Mouse (Mus musculus) neural tube, embryonic 15.5 days (tissue): ENCODE measurements around the gene Mrpl30. TPM values are rescaled to one million over a fixed set of nuclear protein-coding genes. Genes with fewer than 3 reads are reported as not detected.
A peak's percentile ranks its signal among the peaks of the same experiment; 100 is the strongest.

Experiments
- ATAC-seq: fragments of 200-750 bp; cut with Nextera tagmentation; 2 replicates; pipeline ENCODE4 v1.8.0; 2017; ENCODE audit warnings: mild to moderate bottlenecking, moderate TSS enrichment, moderate library complexity; ENCODE audit not compliant: low FRiP score
- H3K27ac ChIP-seq: fragments of 300-500 bp; sonication (generic); replicated peaks from 2 replicates; pipeline ENCODE4 v1.5.1; 2015; ENCODE audit warnings: mild to moderate bottlenecking, inconsistent platforms
- H3K27me3 ChIP-seq: fragments of 300-500 bp; sonication (generic); replicated peaks from 2 replicates; pipeline ENCODE4 v1.6.1; 2015; ENCODE audit warnings: inconsistent platforms
- H3K36me3 ChIP-seq: fragments of 300-500 bp; sonication (generic); 2 replicates; pipeline ENCODE4 v1.6.1; 2015; ENCODE audit warnings: inconsistent platforms
- H3K4me1 ChIP-seq: fragments of 300-500 bp; sonication (generic); 2 replicates; pipeline ENCODE4 v1.6.1; 2015; ENCODE audit warnings: inconsistent platforms
- H3K4me2 ChIP-seq: fragments of 300-500 bp; sonication (generic); 2 replicates; pipeline ENCODE4 v1.6.1; 2015; ENCODE audit warnings: inconsistent platforms, mild to moderate bottlenecking, moderate library complexity
- H3K4me3 ChIP-seq: fragments of 300-500 bp; sonication (generic); replicated peaks from 2 replicates; pipeline ENCODE4 v1.5.1; 2015; ENCODE audit warnings: mild to moderate bottlenecking, inconsistent platforms
- H3K9ac ChIP-seq: fragments of 300-500 bp; sonication (generic); replicated peaks from 2 replicates; pipeline ENCODE4 v1.6.1; 2015; ENCODE audit warnings: mild to moderate bottlenecking, inconsistent platforms
- H3K9me3 ChIP-seq: fragments of 300-500 bp; sonication (generic); replicated peaks from 2 replicates; pipeline ENCODE4 v1.6.1; 2016; ENCODE audit warnings: inconsistent platforms
- WGBS: fragments of 180-500 bp; shearing (Covaris S2); methylation state at CpG from one replicate; pipeline ENCODE4 v1.1.7; 2015; ENCODE audit warnings: mixed read lengths; 5-methylcytosine and 5-hydroxymethylcytosine counted together
- polyA plus RNA-seq: library from polyadenylated mRNA; unstranded; fragments of >200 nt; fragmentation: Nextera tagmentation; extraction: Ambion mirVana; gene quantifications from 2 replicates; pipeline ENCODE4 v1.2.1, GENCODE M21; 2015

Mrpl30 gene
- 244 and 277 TPM in 2 replicates for polyA plus RNA-seq

DNA sequence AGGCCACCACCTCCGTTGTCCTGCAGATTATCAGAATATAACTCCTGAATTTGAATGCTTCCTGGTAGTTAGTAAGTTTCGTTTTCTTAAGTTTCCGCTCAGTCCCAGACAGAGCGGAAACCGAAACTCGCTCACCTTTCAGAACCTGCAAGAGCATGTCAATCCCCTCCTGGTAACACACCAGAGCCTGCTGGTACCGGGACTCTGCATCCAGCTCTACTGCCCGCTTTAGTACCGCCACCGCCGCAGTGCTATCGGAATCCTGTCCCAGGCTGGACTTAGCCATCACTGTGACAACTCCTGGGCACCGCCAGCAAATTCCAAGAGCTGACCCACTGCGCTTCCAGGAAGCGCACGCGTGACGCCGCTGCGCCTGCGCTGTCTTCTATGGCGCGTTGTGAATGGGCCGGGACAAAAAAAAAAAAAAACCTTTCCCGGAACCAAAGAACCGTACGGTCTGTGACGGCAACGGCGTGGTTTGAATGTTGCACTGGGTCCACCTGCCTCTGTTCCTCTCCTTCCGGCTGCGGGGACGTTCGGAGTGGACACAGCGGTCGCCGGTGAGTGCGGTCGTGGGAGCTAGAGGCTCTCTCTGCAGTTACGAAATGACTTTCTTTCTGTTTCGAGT, at the start of gene Mrpl30, which contains the start of gene Mitd1:
Gene Mrpl30, plus strand, starts transcription at position 453 of the 628 bp plus-strand sequence.
Gene Mitd1, minus strand, starts transcription at position 387 of the 628 bp plus-strand sequence.
- Histone ChIP-seq H3K36me3 (peaks cover 13% of the 10 kb centered on the region), H3K9me3 (no peaks in the 10 kb centered on the region), H3K9ac (peak within 1 kb of the TSS; percentile 62), H3K27ac (peak within 1 kb of the TSS; percentile 81), H3K4me2 (peak within 1 kb of the TSS; percentile 78), H3K4me3 (peak within 1 kb of the TSS; percentile 76), H3K27me3 (no peaks in the 10 kb centered on the region), H3K4me1 (peaks cover 25% of the 10 kb centered on the region)
- ATAC-seq, result peak; percentile 92
- under 1% methylated on average over 41 of the region's 41 CpGs for WGBS

DNA sequence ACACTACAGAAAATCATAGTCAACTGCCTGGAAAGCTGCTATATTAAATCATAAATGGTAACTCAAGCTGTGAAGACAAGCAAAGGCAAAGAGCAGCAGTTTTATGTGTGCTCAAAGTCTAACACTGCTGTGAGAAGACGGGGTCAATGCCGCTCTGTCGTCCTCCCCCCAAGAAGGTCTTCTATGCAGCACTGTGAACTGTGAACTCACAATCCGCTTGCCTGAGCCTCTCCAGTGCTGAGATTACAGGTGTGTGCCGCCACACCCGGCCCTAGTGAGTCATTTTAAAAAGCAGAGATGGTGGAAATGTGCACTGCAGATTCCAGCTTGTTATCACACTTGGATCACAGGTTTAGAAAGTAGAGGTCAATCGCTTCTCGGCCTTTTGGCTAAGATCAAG, 43.4 kb upstream of the Mrpl30 start:
- Histone ChIP-seq H3K4me3 (no peak overlapping the region), H3K27ac (no peak overlapping the region), H3K27me3 (no peaks in the 10 kb centered on the region), H3K4me1 (no peaks in the 10 kb centered on the region), H3K4me2 (no peak overlapping the region), H3K9me3 (no peaks in the 10 kb centered on the region), H3K9ac (no peak overlapping the region), H3K36me3 (no peaks in the 10 kb centered on the region)
- 87% methylated on average over 8 of the region's 8 CpGs for whole genome bisulfite sequencing
- no peak for ATAC-seq

DNA sequence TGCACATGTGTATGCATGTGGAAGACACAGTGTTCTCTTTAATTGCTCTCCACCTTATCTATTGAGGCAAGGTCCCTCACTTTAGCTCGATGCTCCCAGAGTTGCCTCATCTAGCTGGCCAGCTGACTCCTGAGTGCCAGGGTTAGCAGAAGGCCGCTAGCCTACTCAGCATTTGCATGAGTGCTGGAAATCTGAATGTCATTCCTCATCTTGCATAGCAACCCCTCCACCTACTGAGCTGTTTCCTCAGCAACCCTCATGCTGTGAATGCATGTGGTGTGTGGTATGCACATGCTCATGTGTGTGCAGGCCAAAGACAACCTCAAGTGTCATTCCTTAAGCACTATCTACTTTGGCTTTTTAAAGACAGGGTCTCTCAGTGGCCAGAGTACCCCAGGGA, 39.6 kb upstream of the Mrpl30 start:
- Histone ChIP-seq H3K27ac (no peak overlapping the region), H3K9ac (no peak overlapping the region), H3K4me2 (no peak overlapping the region), H3K9me3 (no peaks in the 10 kb centered on the region), H3K27me3 (no peaks in the 10 kb centered on the region), H3K36me3 (peaks cover 15% of the 10 kb centered on the region), H3K4me1 (no peaks in the 10 kb centered on the region), H3K4me3 (no peak overlapping the region)
- ATAC-seq, result no peak
- WGBS, result 40% methylated on average over 2 of the region's 2 CpGs

DNA sequence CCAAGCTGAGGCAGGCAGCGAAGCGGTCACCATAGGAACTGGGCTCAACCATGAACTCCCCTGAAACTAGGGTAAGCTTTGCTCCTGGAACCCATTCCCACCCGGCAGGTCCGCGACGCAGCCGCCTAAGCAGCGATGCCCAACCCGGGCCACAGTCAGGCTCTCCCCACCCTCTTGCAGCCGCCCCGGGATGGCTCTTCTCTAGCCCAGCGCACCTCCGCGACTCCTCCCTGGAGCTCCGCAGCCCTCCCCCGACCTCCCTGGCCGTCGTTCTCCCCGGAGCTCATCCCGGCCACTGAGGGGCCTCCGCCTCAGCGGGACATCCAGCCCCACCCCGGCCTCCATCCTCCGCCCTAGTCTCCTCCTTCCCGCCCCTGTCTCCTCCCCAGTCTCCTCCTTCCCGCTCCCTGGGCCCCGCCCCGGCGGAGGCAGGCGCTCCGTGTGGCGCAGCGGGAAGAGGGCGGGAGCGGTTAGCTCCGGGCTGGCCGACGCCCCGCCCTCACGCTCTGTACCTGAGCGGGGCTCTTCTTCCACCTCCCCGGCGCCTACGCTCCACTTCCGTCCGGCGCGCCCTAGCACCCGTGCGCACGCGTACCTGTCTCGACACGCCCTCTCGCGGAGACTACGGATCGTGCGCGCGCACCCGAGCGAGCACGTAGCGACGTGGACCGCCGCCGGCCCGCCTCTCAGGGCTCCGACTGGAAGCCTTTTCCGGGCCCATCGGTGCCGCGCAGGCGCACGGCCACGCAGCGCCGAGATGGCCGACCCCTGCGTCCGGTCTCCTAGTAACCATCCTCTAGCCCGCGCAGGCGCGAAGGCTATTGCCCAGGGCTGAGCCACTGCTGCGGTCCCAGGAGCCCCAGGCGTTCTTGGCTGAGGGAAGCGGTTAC, 25.5 kb upstream of the Mrpl30 start:
- peak; percentile 98 for ATAC-seq
- Histone ChIP-seq H3K4me2 (peak overlapping the region; percentile 85), H3K4me1 (peaks cover 10% of the 10 kb centered on the region), H3K9me3 (no peaks in the 10 kb centered on the region), H3K9ac (peak overlapping the region; percentile 85), H3K27ac (peak overlapping the region; percentile 95), H3K27me3 (peaks cover 6% of the 10 kb centered on the region; the same call in 1 of the 2 replicates), H3K36me3 (no peaks in the 10 kb centered on the region), H3K4me3 (peak overlapping the region; percentile 78)
- WGBS, result under 1% methylated on average over 86 of the region's 90 CpGs

DNA sequence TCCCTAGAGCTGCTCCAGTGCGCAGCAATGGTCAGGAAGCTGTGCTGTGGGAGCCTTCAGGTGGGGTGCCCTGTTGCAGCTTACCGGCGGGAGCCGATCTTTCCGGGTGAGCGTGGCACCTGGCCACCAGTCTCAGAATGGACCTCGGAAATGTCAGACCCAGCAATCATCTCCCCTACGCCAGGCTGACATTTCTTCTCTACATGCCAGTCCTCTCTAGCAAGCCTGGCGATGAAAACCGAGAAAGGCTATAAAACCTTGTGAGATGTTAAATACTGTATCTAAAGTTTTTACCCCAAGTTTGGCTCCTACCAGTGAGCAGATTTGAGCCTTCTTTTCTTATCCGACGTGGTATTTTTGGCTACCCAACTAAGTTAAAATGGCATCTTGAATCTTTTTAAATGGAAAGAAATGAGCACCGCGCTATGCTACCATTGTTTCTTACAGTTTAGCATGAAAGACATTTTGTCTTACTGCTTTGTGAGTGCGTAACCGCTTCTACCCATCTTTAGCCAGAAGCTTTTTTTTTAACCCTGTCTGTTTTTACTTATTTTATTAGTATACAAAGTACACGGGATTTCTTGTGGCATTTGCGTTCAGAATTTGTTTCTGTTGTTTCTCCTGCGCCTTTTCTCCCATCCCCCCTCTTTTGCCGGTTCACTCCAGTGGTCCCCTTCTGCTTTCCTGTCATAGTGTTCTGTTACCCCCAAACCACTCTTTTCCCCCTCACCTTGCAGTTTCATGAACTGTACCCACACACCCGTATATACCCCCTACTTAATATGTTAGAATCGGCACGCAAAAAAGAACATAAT, 24.7 kb upstream of the Mrpl30 start:
- Histone ChIP-seq H3K27ac (peak overlapping the region; percentile 95), H3K9ac (peak overlapping the region; percentile 77), H3K36me3 (no peaks in the 10 kb centered on the region), H3K4me3 (peak overlapping the region; percentile 78), H3K27me3 (peaks cover 6% of the 10 kb centered on the region; the same call in 1 of the 2 replicates), H3K4me1 (peaks cover 10% of the 10 kb centered on the region), H3K9me3 (no peaks in the 10 kb centered on the region), H3K4me2 (peak overlapping the region; percentile 85)
- WGBS, result 12% methylated on average over 23 of the region's 23 CpGs
- no peak for ATAC-seq

DNA sequence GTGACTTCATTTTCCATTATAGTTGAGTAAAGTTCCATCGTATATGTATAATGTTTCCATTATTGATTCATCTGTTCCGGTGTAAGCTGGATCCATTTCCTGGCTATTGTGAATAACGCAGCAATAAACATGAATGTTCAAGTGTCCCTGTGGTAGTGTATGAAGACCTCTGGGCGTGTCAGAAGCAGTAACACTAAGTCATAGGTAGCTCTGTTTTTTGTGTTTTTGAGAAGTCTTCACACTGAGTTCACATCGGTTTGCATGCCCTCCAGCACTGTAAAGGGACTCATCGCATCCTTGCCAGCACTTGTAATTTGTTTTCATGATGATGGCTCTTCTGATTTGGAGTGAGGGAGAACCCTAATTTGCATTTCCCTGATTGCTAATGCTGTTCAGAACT, 24.0 kb upstream of the Mrpl30 start, which contains the start of gene Tsga10:
Gene Tsga10, minus strand, starts transcription at position 144 of the 400 bp plus-strand sequence.
- Histone ChIP-seq H3K4me3 (peak within 1 kb of the TSS; percentile 78), H3K27ac (peak within 1 kb of the TSS; percentile 95), H3K9me3 (no peaks in the 10 kb centered on the region), H3K36me3 (no peaks in the 10 kb centered on the region), H3K4me2 (peak within 1 kb of the TSS; percentile 85), H3K27me3 (peaks cover 6% of the 10 kb centered on the region; the same call in 1 of the 2 replicates), H3K4me1 (peaks cover 10% of the 10 kb centered on the region), H3K9ac (peak within 1 kb of the TSS; percentile 77)
- ATAC-seq, result no peak
- 81% methylated on average over 6 of the region's 6 CpGs for WGBS

DNA sequence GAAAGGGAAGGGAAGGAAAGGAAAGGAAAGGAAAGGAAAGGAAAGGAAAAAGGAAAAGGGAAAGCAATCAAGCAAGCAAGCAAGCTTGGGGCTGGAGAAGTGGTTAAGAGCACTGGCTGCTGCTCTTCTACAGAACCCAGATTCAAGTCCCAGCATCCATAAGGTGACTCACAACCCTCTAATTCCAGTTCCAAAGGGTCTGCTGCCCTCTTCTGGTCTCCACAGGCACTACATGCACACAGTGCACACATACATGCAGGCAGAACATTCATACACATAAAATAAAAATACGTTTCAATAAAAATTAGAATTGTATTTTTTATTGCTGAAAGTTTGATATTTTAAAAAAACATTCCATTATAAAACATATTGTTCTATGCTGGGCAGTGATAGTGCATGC, 23.2 kb upstream of the Mrpl30 start:
- no peaks in the 10 kb centered on the region for H3K36me3 ChIP-seq

DNA sequence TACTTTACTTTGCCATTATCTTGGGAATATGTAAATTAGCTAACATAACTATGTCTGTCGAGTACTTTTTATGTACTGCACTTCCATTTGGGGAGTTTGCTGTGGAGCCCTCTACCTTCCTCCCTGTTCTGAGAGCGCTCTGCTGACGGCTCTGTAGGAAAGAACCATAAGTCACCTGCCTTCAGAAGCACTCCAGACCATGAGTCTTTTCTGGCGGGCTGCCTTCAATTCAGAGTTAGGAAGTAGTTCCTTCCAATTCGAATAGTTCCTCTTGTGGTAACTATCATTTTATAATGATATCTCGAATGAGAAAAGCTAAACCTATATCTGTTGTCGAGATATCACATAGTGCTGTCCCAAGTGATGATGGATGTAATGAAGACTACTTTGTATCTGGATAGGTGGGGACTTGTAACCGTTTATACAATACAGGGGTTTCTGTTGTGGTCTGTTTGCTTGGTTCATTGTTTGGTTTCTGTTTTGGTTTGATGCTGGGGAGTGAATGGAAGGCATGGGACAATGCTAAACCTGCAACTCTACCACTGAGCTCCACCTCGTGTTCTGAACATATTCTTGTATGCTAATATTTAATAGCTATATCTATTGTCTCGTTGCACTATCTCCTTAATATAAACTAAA, 22.5 kb upstream of the Mrpl30 start:
- Histone ChIP-seq H3K9ac (no peak overlapping the region), H3K27ac (no peak overlapping the region), H3K4me1 (peaks cover 20% of the 10 kb centered on the region), H3K4me2 (no peak overlapping the region), H3K9me3 (no peaks in the 10 kb centered on the region), H3K36me3 (no peaks in the 10 kb centered on the region), H3K27me3 (peaks cover 6% of the 10 kb centered on the region; the same call in 1 of the 2 replicates), H3K4me3 (no peak overlapping the region)
- WGBS, result 75% methylated on average over 10 of the region's 10 CpGs
- ATAC-seq, result no peak

More for the DNA sequence above, 23.2 kb upstream of the Mrpl30 start:
- Histone ChIP-seq H3K4me2 (no peak overlapping the region), H3K4me1 (peaks cover 16% of the 10 kb centered on the region), H3K27me3 (peaks cover 6% of the 10 kb centered on the region; the same call in 1 of the 2 replicates), H3K9ac (no peak overlapping the region), H3K9me3 (no peaks in the 10 kb centered on the region), H3K4me3 (no peak overlapping the region), H3K27ac (no peak overlapping the region)
- 84% methylated on average over 1 of the region's 1 CpGs for WGBS
- no peak for ATAC-seq

DNA sequence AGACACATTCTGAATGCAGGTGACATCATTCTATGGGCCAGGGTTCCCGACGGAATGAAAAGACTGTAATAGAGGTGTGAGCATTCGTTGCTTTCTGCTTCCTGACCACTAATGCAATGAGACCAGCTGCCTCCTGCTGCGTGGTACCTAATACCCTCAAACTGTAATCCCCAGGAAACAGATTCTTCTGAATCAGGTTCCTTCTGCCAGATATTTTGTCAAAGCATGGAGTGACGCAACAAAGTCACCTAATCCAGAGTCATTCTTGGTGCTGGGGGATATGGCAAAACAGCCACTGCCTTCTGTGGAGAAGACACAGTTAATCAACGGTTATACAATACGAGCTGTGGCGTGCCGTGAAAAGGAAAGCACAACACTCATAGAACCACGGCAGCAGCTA, 21.6 kb upstream of the Mrpl30 start:
- 67% methylated on average over 10 of the region's 10 CpGs for WGBS
- Histone ChIP-seq H3K4me1 (peaks cover 26% of the 10 kb centered on the region), H3K36me3 (no peaks in the 10 kb centered on the region), H3K4me2 (no peak overlapping the region), H3K9me3 (no peaks in the 10 kb centered on the region), H3K9ac (no peak overlapping the region), H3K4me3 (no peak overlapping the region), H3K27ac (no peak overlapping the region), H3K27me3 (peaks cover 6% of the 10 kb centered on the region; the same call in 1 of the 2 replicates)
- no peak for ATAC-seq

DNA sequence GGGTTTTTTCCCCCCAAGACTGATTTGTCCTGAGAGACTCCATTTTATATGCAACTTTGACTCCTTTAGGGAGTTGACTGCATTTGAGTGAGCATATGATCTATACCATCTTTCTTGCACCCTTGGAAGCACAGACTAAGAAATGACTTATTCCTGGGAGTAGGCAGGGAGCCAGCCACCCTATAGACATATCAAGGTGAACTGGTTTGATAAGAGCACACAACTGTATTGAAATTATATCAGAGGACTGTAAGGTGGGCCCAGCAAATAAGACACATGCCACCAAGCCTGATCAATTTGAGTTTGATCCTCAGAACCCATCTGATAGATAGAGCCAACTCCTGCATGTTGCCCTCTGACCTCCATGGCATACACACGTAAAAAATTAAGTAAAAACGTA, 20.9 kb upstream of the Mrpl30 start:
- ATAC-seq, result no peak
- no peak overlapping the region for H3K4me2 ChIP-seq
- WGBS, result 67% methylated on average over 2 of the region's 2 CpGs
- H3K4me1 ChIP-seq, result peaks cover 26% of the 10 kb centered on the region
- no peaks in the 10 kb centered on the region for H3K9me3 ChIP-seq
- H3K36me3 ChIP-seq, result no peaks in the 10 kb centered on the region
- H3K9ac ChIP-seq, result no peak overlapping the region
- H3K4me3 ChIP-seq, result no peak overlapping the region
- H3K27me3 ChIP-seq, result peaks cover 6% of the 10 kb centered on the region; the same call in 1 of the 2 replicates
- H3K27ac ChIP-seq, result no peak overlapping the region
